Mouse (Mus musculus) embryo, embryonic 11 days (tissue): ENCODE data around the gene Apbb2.

ENCODE experiments used
- DNase-seq: peaks from one replicate; pipeline ENCODE4 v3.0.0-alpha.2; 2015

The Apbb2 gene

DNA sequence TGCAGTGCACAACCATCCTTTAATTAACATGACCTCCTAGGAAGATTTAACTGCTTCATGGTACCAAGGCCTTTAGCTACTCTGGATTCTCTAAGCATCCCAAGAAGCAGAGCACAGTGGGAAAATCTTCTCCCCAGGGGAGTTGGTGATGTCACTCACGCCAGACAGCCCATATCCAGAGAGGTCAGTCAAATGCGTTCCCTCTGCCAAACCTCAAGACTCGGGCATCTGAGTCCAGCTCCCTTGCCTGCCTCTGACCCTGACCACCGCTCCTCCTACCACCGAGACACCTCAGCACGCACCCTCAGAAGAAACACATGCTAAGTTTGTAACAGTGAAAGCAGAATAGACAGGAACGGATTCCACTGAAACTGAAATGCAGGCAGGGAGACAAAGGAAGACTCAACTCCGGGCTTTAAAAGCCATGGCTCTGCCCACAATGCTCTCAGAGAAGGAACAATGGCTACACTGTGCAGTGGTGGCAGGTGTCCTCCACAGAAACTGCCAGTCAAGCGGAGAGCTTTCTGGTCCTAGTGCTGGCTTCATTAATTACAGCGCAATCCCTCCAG, 72.9 kb downstream of the Apbb2 start:
- peak; percentile 46 for DNase-seq

DNA sequence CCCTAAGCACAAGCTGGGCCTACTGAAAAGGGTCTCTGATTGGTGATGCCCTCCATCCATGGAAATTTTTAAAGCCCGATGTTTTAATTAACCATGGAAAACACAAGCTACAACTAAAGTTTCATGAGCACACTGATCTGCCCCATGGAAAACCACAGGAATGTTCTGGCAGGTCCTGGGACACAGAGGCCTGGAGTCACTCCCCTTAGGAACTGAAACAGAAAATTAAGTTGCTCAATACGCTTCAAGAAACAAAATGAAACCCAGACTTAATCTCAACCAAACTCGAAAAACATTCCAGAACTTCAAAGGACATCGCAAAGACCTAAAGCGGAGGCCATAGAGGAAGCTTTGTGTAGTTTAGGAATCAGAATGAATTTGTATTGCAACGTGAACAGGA, 74.8 kb downstream of the Apbb2 start:
- DNase-seq: no peak

DNA sequence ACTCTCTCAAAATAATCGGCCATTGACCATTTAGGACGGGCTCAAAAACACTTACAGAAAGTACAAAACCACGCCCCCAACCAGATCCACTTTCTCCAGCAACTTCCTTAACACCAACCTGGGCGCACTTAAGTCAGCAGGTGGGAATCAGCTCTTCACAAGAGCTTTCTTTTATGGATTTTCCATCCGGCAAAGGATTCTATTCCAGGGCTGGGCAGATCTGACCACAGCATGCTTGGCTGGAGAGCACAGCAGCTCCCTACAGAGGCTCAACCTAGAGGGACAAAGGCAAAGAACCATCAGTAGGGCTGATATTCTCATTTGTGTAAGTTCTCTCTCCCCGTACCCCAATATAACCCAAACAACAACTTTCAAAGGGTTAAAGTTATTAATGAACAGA, 75.2 kb downstream of the Apbb2 start:
- DNase-seq: no peak

DNA sequence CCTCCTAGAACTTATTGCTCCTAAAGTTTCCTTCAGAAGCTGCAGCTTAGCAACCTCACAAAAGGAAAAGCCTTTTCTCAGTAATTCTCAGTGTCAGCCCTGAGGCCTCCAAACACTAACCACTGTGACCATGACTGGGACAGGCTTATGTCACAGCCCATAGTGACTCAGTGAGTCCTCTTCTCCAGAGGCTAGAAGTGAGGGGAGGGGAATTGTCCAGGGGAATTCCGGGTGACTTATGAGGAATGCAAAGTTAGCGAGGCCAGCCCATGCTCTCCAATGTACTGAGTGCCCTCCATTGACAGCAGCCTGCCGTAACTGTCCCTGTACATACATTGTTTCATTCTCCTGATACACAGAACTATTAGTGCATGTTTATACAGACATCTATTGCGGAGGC, 76.1 kb downstream of the Apbb2 start:
- DNase-seq: no peak

DNA sequence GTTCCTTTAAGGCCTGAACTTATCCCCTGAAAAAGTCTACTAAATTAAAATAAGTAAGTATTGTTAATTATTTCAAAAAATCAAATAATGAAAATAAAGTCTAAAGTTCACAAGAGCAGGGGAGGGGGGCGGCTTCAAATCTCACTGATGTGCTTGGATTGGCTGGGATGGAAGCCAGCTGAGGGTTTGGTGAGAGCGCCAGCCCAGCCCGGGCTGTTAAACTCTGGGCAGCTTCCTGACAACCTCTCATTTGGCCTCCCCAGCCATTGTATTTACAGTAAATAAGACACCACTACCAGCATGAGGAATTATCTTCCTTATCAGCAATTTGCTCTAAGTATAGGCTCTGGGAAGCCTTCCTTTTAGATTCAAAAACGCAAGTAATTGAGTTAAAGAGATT, 77.2 kb downstream of the Apbb2 start:
- no peak for DNase-seq

DNA sequence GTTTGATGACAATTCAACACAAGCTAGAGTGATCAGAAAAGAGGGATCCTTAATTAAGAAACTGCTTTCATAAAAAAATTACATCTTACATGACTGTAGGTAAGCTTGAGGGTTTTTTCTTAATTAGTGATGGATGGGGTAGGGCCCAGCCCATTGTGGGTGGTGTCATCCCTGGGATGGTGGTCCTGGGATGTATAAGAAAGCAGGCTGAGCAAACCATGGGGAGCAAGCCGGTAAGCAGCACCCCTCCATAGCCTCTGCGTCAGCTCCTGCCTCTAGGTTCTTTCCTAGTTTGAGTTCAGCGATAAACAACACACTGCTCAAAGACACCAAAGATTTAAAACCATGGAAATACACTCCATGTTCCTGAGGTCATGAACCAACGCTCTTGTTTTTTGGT, 78.3 kb downstream of the Apbb2 start:
- DNase-seq: no peak

DNA sequence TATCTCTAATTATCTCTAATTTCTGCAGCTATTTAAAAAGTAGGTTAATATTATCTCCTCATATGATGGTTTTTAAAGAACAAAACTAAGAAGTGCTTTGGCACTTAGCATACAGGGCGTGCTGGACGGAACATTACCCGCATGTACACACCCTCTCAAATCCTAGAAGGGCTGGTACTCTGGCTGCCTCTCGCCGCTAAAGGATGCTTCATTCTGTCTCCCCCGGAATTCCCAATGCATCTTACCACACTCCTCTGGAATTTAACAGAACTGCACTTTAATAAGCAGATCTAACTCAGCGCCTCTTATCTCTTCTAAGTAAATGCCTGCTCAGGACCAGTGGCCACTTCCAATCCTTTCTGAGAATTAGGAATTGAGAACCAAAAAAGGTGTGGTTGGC, 80.8 kb downstream of the Apbb2 start:
- no peak for DNase-seq

DNA sequence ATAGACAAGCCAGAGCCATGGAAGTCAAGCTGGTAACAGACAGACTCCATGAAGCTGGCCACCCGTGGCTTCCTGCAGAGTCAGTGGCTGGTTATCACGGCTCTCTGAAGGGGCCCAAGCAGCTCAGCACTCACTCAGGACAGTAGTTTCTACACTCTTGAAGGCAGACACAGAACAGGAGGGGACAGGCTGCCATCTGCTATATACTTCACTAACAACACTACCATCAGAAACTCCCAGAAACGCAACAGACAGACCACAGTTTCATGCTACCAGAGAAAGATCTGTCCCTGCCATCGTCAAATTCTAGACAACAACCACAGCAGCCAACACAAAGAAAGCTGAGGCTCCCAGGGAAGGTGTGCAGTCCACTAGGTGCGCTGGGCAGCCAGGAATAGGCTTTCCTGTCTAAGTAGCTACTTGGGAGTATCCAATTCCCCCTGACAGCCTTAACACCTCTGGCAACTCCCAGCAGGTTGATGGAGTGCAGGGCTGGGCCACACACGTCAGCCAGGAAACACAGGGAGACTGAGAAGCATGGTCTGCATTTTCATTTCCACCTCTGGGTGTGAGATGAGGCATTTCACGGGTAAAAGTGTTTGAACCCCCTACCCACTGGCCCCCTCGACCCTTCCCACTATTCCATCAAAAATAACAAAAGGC, 81.8 kb downstream of the Apbb2 start:
- no peak for DNase-seq

DNA sequence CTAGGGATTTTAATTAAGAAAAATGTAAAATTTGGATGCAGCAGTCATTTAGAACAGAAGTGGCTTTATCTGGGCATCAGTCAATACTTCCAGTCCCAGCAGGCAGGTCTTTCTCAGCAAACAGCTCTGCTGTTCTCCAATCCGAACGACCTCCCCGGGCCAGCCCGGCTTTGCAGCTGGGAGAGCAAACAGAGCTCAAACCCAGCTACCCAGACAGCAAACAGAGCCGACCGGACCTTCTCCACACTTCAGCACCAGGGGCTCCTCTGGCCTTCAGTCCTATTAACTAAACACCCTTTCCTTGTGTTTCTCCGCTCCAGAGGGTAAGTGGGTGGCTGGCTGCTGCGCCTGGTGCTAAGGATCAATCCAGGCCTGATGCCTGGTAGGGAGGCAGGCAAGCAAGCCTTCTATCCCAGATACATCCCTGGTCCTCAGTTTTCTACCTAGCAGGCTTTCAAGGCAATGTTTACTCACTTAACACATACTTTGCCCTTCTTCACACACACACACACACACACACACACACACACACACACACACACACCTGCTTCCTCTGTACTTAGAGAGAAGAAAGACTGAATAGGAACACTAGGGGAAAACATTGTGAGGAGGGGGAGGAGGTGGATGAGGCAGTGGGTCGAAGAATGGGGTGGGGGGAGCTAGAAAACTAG, 82.9 kb downstream of the Apbb2 start:
- DNase-seq: no peak

DNA sequence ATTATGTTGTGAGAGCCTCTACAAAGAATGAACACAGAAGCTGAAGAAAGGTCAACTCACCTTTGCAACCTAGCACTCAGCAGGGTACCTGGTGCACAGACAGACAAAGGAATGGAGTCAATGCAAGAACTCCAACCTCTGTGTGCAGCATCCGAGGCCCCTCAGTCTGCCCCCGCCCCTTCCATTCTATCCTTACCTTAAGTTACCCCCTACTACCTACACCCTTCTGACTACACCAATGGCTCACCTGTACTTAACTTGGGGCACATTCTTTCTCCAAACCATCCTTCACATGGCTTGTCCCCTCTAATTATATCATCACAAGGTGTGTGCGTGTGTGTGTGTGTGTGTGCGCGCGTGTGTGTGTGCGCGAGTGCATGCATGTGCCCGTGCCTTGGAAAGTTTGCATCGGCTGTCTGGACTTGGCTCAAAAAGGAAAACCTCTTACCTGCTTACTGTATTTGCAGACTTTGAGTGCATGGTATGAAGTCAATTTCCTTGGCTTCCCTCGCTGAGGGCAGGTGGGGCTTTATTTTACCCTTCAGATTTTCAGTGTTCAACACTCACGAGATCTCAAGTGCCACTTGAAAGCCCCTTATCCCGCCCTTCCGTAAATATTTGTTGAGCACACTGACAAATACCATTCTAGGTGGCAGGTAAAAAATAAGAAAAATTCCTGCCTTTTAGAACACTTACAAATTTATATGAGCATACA, 84.7 kb downstream of the Apbb2 start:
- DNase-seq: no peak

DNA sequence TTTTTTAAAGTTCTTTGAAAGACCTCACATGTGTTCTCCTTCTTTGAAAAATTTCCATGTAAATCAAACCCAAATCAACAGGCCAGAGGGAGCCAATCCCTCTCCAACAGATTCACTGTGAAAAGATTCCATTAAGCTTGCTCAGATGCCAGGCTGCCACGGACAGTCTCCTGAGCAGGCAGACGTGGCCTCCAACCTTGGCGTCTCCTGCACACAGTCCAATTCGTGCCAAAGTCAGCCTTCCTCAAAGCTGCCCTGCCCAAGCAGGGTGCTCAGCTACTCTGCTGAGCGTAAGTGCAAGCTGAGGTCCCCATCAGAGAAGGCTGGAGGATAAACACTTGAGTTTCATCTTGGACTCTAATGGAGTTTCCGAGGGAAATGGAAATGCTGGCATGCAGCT, 85.8 kb downstream of the Apbb2 start:
- no peak for DNase-seq

DNA sequence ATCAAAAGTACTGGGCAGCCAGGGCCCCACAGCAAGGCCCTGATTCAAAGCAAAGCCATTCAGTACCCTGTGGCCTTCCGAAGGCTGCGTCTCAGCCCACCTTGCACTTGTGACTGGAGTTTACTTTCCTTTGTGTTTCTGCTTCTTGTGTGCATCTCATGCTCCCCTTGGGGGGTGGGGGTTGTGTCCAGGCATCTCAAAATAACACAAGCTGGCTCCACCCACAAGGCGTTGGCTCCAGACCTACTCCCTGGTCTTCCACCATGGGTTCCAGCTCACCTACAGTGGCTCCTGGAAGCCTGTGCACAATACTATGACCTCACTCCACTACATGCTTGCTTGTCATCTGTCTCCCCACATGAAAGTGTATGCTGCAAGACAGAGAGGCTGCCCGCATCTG, 88.2 kb downstream of the Apbb2 start:
- DNase-seq: no peak

DNA sequence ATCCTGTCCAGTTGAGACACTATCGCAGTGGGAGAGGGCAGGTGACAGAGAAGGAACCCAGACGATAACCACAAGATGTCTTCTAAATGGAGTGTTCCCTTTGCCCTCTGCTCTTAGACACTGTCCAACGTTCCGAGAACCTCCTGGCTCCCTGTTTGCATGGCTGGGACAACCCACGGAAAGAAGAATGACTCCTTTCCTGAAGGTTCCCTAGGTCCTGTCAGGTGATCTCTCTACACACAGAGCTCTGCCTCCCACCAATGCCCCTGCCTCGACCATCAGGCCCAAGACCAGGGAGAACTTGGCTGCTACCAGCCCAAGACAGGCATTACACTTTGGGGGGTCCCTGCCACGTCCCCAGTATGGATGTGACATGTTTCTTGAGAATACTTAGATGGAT, 89.0 kb downstream of the Apbb2 start:
- no peak for DNase-seq

DNA sequence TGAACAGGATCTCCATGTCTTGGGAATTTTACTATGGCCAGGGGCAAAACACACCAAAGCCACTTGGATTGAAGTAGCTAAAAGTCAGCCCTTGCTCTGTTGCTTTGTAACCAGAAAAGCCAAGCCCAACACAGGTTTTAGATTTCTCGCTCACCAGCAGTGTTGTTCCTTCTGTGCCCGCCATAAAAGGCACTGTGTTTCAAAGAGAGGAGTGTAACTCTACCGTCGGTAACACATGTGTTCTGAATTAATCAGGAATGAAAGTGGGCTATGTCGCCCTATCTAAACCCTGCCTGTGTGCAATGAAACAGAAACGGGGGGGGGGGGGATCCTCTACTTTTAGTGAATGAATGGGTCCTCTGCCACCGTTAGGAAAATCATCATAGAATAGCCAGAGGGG, 90.0 kb downstream of the Apbb2 start:
- DNase-seq: peak; percentile 76

DNA sequence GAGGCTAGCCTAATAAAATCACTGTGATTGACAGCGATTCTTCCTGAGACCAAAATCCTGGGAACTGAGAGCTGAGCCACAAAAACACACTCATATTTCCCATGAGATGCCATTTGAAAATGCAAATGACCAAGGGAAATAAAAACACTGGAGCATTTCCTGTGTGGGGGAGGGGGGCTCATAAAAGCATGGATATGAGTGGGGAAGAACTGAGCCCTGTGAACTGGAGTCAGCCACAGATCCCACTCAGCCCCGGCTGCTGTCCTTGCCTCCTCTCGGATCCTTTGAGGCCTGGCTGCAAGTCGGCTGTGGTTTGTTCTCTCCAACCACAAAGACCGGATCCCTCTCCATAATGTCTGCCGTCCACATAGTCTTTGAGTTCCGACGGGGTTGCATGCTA, 91.5 kb downstream of the Apbb2 start:
- no peak for DNase-seq

DNA sequence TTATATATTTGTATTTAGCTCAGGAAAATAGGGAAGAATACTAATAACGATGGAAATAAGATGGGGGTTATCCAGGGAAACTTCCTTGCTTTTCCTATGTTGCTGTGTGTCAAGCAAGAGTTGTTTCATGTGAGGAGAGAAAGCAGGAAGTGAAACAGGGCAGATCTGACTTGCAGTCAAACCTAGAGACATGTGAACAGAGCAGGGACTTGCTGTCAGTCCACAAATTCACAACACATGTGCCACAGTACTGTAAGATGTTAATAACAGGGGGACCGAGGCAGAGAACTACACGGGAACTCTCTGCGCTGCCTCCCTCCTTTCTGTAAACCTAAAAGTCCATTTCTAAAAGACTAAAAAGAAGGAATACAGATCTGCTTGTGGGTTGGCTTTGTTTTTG, 93.6 kb downstream of the Apbb2 start:
- DNase-seq: no peak

DNA sequence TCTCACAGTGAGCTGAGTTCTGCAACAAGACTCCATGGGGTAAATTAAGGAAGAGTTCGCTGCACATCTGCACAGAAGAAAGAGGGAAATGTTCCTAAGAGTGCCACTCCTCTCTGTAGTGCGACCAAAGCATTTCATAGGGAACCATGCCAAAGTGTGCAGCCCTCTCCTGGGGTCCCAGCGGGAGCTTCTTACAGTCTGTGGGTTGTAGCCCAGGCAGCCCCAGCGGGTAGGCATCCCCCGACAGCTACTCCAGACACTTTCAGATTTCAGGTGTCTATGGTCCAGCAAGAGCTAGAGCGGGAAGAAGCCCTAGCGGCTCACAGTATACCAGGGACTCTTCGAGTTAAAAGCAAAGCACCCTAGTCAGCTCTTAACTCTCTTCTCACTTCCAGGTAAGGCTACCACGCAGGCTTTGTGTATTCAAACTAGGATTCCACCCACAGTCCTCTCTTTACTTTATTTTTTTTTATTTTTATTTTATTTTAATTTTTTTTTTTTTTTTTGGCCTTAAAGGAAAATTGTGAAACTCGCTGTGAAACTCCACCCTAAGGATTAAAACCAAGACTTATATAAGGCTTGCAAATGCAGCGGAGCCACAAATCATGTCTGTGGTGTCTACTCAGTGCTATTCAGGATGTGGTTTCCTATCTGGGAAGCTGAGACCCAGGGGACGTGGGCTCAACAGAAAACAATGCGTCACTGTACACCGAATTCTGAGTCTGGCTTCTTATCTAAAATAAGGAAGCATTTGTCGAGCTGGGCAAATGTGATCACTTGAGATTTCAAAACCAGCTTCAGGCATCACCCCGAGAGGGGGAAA, 94.7 kb downstream of the Apbb2 start:
- peak; percentile 53 for DNase-seq

DNA sequence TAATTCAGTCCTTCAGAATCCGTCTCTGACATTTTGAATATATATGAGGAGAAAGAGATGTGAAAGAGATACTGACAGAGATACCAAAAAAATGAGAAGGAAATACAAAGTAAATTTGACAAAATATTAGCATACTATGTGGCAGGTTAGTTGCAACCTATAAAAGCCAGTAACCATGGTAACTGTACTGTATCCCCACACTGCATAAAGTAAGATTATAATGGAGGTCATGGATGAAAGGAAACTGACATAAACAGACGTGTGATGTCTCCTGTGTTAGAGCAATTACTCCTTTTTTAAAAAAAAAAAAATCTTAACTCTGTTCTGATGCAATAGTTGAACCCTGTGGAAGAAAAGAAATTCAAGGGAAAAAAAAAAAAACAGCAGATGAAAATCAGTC, 97.3 kb downstream of the Apbb2 start:
- DNase-seq: no peak

DNA sequence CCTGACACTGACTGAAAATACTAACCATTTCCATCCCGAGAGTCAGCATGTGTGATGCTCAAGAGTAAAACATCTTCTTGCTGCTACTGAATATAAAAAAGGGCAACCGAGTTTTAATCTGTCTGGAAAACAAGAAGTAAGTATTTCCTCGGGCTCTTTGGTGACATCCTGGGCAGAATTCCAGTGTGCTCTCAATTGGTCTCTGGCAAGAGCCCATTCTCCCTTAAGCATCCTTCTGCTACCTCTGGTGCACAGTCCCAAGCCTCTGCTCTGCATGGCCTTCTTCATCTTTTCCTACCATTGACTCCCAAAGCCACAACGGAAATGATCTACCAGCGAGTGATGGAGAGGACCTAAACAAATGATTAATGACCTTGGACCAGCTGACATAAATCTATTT, 99.1 kb downstream of the Apbb2 start:
- no peak for DNase-seq

DNA sequence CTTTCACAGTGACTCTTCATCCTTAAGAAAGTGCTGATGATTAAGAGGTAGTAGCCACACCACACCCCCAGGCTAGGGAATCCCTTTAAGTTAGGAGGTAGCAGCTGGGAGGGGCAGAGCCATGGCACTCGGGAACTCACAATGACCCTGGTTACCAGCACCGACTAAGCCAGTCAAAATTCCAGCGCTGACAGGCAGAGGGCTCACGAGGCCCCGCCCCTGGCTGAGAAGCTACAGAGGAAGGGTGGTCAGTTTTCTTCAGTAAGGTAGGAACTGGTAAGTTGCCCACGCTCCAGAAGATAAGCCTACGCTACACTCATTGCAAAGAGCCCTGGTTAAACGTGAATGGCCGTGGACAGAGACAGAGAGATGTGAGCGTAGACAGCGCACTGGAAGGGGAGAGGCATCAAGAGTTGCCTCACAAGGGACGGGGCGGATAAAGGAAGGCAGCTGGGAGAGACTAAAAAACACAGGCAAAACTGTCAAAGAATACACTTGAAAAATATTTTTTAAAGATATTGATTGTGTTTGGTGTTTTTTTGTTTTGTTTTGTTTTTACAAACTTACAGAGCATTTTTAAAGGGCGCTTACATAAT, 100.1 kb downstream of the Apbb2 start:
- peak; percentile 59 for DNase-seq

DNA sequence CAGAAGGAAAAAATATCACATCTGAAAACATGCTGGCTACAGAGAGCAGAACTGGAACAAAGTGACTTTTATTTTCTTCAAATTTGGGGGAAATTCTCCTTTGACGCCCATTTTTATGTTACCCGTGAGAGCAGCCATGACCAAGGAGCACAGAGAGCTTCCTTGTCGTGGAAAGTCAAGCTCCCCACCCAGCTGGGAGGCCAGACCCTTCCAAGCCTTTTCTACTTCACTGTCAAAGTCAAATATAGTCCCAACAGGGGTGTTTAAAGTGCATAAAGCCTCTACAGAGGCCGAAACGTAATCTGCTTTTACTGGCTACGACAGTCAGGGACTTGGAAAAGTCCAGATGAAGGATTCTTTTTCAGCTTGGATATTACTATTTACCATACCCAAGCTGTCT, 101.1 kb downstream of the Apbb2 start:
- no peak for DNase-seq

DNA sequence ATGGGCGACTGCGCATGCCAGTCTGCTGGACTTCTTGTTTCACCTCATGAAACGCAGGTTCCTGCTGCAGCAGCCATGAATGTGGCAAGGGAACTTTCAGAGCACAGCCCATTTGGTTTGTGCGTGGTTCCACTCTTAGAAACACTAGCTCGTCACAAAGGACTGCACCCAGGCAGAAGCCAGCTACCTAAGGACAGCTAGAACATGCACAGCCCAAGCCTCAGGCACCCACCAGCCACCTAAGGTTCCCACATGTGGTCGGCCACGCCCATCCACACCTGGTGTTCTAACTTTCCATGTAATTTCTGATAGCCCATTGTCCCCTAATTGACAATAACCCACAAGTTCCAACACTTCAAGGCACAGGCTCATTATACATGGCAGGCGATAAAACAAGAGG, 102.3 kb downstream of the Apbb2 start:
- no peak for DNase-seq

DNA sequence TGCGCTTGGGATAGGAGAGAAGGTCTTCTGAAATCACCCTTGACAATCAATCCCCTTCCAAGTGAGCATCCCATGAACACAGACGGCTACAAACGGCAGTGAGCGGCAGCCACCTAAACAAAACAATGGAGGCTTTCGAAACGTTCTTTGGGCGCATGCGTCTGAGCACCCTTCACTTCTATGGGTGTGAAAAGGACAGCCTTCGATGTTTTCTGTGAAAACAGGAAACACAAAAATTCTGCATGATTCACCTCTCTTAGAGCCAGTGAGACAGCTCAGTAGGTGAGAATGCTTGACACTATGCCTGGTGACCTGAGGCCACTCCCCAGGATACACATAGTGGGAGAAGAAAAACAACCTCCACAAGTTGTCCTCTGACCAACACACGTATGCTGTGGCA, 103.3 kb downstream of the Apbb2 start:
- no peak for DNase-seq
